In genomic region chr10:123060831-123061230, GRCm38 (mm10) we compare ENCODE assay signal across 14 mouse cellular contexts. TPM values are rescaled to one million over a fixed set of nuclear protein-coding genes. Genes with fewer than 3 reads are reported as not detected.
DNase-seq lines count a peak whose midpoint lies in the region; ATAC-seq and TF ChIP-seq lines count a peak whose summit lies in the region.
"Had no signal": no experiment of that assay in that cellular context is flagged by ENCODE, and none has a peak within 500 bp of the region (broad histone marks: within the 10 kb centered on the region; RNA-seq: fewer than 3 reads in every experiment).

No protein-coding gene starts in this region.

- ATAC-seq in forebrain, embryonic 11.5 days (replicated peaks; ENCODE audit: low FRiP score): no peak
- no peak for ATAC-seq in forebrain, embryonic 14.5 days
- no peak for ATAC-seq in megakaryocyte, adult 5-6 weeks (ENCODE audit: poor library complexity, severe bottlenecking)
- ATAC-seq in stomach, postnatal 0 days (ENCODE audit: low FRiP score, low TSS enrichment): peak; percentile 42; the same call in 1 of the 2 replicates

- WGBS in forebrain, embryonic 11.5 days: 92% methylated on average over 6 of the region's 6 CpGs
- WGBS in forebrain, embryonic 14.5 days: 92% methylated on average over 6 of the region's 6 CpGs
- 77% methylated on average over 6 of the region's 6 CpGs for WGBS in stomach, postnatal 0 days

- no peak overlapping the region for H3K4me3 ChIP-seq in forebrain, embryonic 11.5 days (ENCODE audit: low read depth, low read length)
- no peak overlapping the region for H3K4me3 ChIP-seq in forebrain, embryonic 14.5 days (ENCODE audit: low read depth, low read length)
- H3K4me3 ChIP-seq in megakaryocyte, embryonic 14.5 days (replicated peaks): peak overlapping the region; percentile 29
- H3K4me3 ChIP-seq in stomach, postnatal 0 days (ENCODE audit: low read depth, low read length): no peak overlapping the region
- H3K4me3 ChIP-seq: erythroblast, embryonic 14.5 days; limb, embryonic 15.5 days had no signal

- H3K9me3 ChIP-seq in forebrain, embryonic 11.5 days (ENCODE audit: control insufficient read depth, low read length): no peaks in the 10 kb centered on the region
- H3K9me3 ChIP-seq in forebrain, embryonic 14.5 days (replicated peaks; ENCODE audit: control insufficient read depth, low read length): no peaks in the 10 kb centered on the region
- no peaks in the 10 kb centered on the region for H3K9me3 ChIP-seq in megakaryocyte, embryonic 14.5 days
- no peaks in the 10 kb centered on the region for H3K9me3 ChIP-seq in stomach, postnatal 0 days (ENCODE audit: control insufficient read depth, low read length)
- H3K9me3 ChIP-seq: limb, embryonic 15.5 days had no signal

- peak; percentile 32 for DNase-seq in forebrain, embryonic 11.5 days (ENCODE audit: low spot score)
- DNase-seq in forebrain, embryonic 14.5 days (ENCODE audit: low spot score): no peak
- peak; percentile 15 for DNase-seq in heart, postnatal 25 days (ENCODE audit: low spot score)
- no peak for DNase-seq in stomach, postnatal 0 days (ENCODE audit: low spot score)
- DNase-seq in spleen, adult 12 weeks (ENCODE audit: low spot score): no peak
- DNase-seq in ovary, adult 18-20 months (ENCODE audit: low spot score): no peak
- DNase-seq: kidney, adult 18-20 months; layer of hippocampus, postnatal 36 days; spleen, adult 18-20 months; thymus, adult 2 months had no signal

- H3K4me1 ChIP-seq in forebrain, embryonic 11.5 days (replicated peaks; ENCODE audit: control insufficient read depth, insufficient read depth, low read length): no peaks in the 10 kb centered on the region
- no peaks in the 10 kb centered on the region for H3K4me1 ChIP-seq in forebrain, embryonic 14.5 days (ENCODE audit: control insufficient read depth, insufficient read depth, low read length)
- peaks cover 31% of the 10 kb centered on the region for H3K4me1 ChIP-seq in megakaryocyte, embryonic 14.5 days
- H3K4me1 ChIP-seq in stomach, postnatal 0 days (replicated peaks; ENCODE audit: control insufficient read depth, insufficient read depth): no peaks in the 10 kb centered on the region
- H3K4me1 ChIP-seq: limb, embryonic 15.5 days had no signal

- TF ChIP-seq CTCF in stomach, postnatal 0 days (IDR thresholded peaks at IDR 0.05; ENCODE audit: low read depth): no peak

- H3K27ac ChIP-seq in forebrain, embryonic 11.5 days (ENCODE audit: low read depth, low read length): no peak overlapping the region
- no peak overlapping the region for H3K27ac ChIP-seq in forebrain, embryonic 14.5 days (ENCODE audit: low read depth, low read length)
- H3K27ac ChIP-seq in stomach, postnatal 0 days (replicated peaks): no peak overlapping the region
- H3K27ac ChIP-seq: limb, embryonic 15.5 days had no signal

- no peak for TF ChIP-seq EP300 in stomach, postnatal 0 days (optimal IDR thresholded peaks at IDR 0.05)

- no peak overlapping the region for H3K9ac ChIP-seq in forebrain, embryonic 11.5 days (ENCODE audit: low read length)
- no peak overlapping the region for H3K9ac ChIP-seq in forebrain, embryonic 14.5 days (ENCODE audit: low read length)
- H3K9ac ChIP-seq in stomach, postnatal 0 days (ENCODE audit: low read length): no peak overlapping the region
- H3K9ac ChIP-seq: limb, embryonic 15.5 days had no signal

- H3K4me2 ChIP-seq in forebrain, embryonic 11.5 days (ENCODE audit: low read depth, low read length, severe bottlenecking): no peak overlapping the region
- H3K4me2 ChIP-seq in forebrain, embryonic 14.5 days (ENCODE audit: low read length): no peak overlapping the region
- H3K4me2 ChIP-seq in stomach, postnatal 0 days (replicated peaks; ENCODE audit: low read depth): no peak overlapping the region
- H3K4me2 ChIP-seq: limb, embryonic 15.5 days had no signal

- no peaks in the 10 kb centered on the region for H3K36me3 ChIP-seq in forebrain, embryonic 11.5 days (ENCODE audit: control insufficient read depth, insufficient read depth, low read length)
- H3K36me3 ChIP-seq in forebrain, embryonic 14.5 days (ENCODE audit: control insufficient read depth, insufficient read depth, low read length): 0 out of 2 replicates have a peak, but pooled peaks cover 5% of the 10 kb centered on the region
- H3K36me3 ChIP-seq in megakaryocyte, embryonic 14.5 days (replicated peaks; ENCODE audit: low read length): peaks cover 18% of the 10 kb centered on the region
- no peaks in the 10 kb centered on the region for H3K36me3 ChIP-seq in stomach, postnatal 0 days (ENCODE audit: control insufficient read depth, insufficient read depth, low read length)

- intact Hi-C loops in heart, postnatal 25 days (cut with DNase I): no loop called here

- H3K27me3 ChIP-seq in forebrain, embryonic 11.5 days (ENCODE audit: control insufficient read depth, insufficient read depth, low read length): no peaks in the 10 kb centered on the region
- no peaks in the 10 kb centered on the region for H3K27me3 ChIP-seq in forebrain, embryonic 14.5 days (replicated peaks; ENCODE audit: control insufficient read depth, insufficient read depth, low read length)
- no peaks in the 10 kb centered on the region for H3K27me3 ChIP-seq in megakaryocyte, embryonic 14.5 days (replicated peaks)
- no peaks in the 10 kb centered on the region for H3K27me3 ChIP-seq in stomach, postnatal 0 days (ENCODE audit: control insufficient read depth, insufficient read depth, low read length)
- H3K27me3 ChIP-seq: limb, embryonic 15.5 days had no signal

RNA-seq across cellular contexts. Expression of gene Mon2, which starts 15.5 kb away (rescaled TPM):
- polyA plus RNA-seq in forebrain, embryonic 11.5 days (2014; fragmentation: Nextera tagmentation; extraction: Ambion mirVana): 28.6 and 35.1 TPM in 2 replicates
- 23.5 and 26.2 TPM in 2 replicates for polyA plus RNA-seq in forebrain, embryonic 14.5 days (2014; fragmentation: Nextera tagmentation; extraction: Ambion mirVana)
- 3.6 and 4.7 TPM in 2 replicates for polyA plus RNA-seq in megakaryocyte, embryonic 14.5 days (2012; ENCODE audit: insufficient read depth, low replicate concordance)
- 36.0 and 43.7 TPM in 2 replicates for total RNA-seq in megakaryocyte, adult 5-6 weeks (2015)
- total RNA-seq in megakaryocyte, adult 5-6 weeks (2017): 42.9 and 54.4 TPM in 2 replicates
- total RNA-seq in heart, postnatal 25 days (2021): 10 to 100 TPM; 38.1 to 38.4 TPM
- polyA plus RNA-seq in stomach, postnatal 0 days (2015; fragmentation: Nextera tagmentation; extraction: Ambion mirVana): 14.7 and 15.9 TPM in 2 replicates

Comparison
In these comparisons a context has a peak if more than half of its experiments do, and no peak if none do; other contexts are left out.
1. DNase-seq: peak in forebrain, embryonic 11.5 days (single experiment) and heart, postnatal 25 days (single experiment); none in forebrain, embryonic 14.5 days (single experiment), stomach, postnatal 0 days (single experiment), spleen, adult 12 weeks (single experiment) and ovary, adult 18-20 months (single experiment).